Mouse (Mus musculus) embryonic fibroblast, embryonic 13.5 days (primary cell): ENCODE measurements around the gene Ube2t.

Experiments used
- CTCF ChIP-seq: IDR thresholded peaks from 2 replicates; pipeline ENCODE4 v1.5.1; 2011; ENCODE audit warnings: mild to moderate bottlenecking, control low read depth, low read length, moderate library complexity, borderline replicate concordance; ENCODE audit not compliant: insufficient read depth
- POLR2A ChIP-seq: IDR thresholded peaks from 2 replicates; pipeline ENCODE4 v1.6.1; 2011; ENCODE audit warnings: low read depth, mild to moderate bottlenecking, control low read depth, low read length, moderate library complexity

DNA sequence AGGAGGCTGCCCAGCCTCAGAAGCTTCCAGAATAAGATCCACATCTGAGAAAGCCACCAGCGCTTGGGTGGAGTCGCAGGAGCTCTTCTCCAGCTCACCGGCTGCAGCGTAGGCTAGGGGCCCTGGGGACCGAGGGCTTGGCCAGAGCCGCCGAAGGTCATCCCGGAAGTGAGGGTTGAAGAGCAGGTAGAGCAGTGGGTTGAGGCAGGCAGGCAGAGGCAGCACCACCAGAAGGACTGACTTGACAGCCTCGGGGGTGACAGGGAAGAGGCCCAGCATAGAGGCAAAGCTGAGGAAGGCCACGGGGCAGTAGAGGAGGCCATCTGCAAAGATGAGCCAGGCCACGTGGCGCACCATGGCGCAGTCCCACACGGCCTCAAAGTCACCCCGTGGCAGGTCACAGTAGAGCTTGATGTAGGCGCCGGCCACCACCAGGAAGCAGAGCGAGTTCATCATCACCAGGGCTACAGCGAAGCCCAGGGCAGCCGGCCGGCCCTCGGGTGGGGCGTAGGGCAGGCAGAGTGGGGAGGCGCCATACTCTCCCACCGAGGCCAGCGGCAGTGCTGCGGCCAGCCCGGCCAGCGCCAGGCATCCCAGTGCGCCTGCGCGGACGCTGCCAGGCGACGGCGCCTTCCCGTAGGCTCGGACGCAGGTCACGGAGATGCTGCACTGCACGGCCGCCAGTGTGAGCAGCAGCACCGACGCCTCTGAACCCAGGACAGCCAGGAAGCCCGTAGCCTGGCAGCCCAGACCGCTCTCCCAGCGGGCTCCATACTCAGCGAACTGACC, 25.0 kb downstream of the Ube2t start:
- TF ChIP-seq POLR2A (peak; percentile 44; the same call in 1 of the 2 replicates), CTCF (no peak)
